Mouse (Mus musculus): ENCODE measurements at regions not wholly inside any gene's neighbourhood (a gene's known extent, or its start where the extent isn't known, plus 50 kb on each side); places are given as distances from the start of the nearest gene placed in this dataset.
A peak's percentile ranks its signal among the peaks of the same experiment; 100 is the strongest.

- 68% methylated on average over 3 of the region's 3 CpGs for WGBS
- Histone ChIP-seq H3K9me3 (replicated peaks) (no peaks in the 10 kb centered on the region), H3K27me3 (peaks cover 19% of the 10 kb centered on the region), H3K4me2 (replicated peaks) (no peak overlapping the region), H3K9ac (no peak overlapping the region), H3K36me3 (no peaks in the 10 kb centered on the region), H3K27ac (no peak overlapping the region), H3K4me3 (no peak overlapping the region), H3K4me1 (peaks cover 28% of the 10 kb centered on the region)
- no peak for ATAC-seq (ENCODE audit: low FRiP score)
These were observed 68.9 kb downstream of the Tex29 start for GRCm38 (mm10) chr8:11909146-11909545.

- peaks cover 43% of the 10 kb centered on the region for H3K4me1 ChIP-seq
- H3K36me3 ChIP-seq = no peaks in the 10 kb centered on the region
- peaks cover 17% of the 10 kb centered on the region for H3K27me3 ChIP-seq
- 0 out of 2 replicates have a peak, but pooled peaks have one; percentile 24 for ATAC-seq (ENCODE audit: low FRiP score)
- no peak overlapping the region for H3K27ac ChIP-seq
- H3K9ac ChIP-seq = no peak overlapping the region
- WGBS = 53% methylated on average over 18 of the region's 18 CpGs
- H3K9me3 ChIP-seq (replicated peaks) = no peaks in the 10 kb centered on the region
- H3K4me2 ChIP-seq (replicated peaks) = peak overlapping the region; percentile 25
- no peak overlapping the region for H3K4me3 ChIP-seq
These were observed 71.6 kb downstream of the Tex29 start for GRCm38 (mm10) chr8:11911639-11912450.

GRCm38 (mm10) chr8:11912451-11913128 lies 72.3 kb downstream of the Tex29 start:
- Histone ChIP-seq H3K27me3 (peaks cover 11% of the 10 kb centered on the region), H3K4me3 (no peak overlapping the region), H3K4me2 (replicated peaks) (peak overlapping the region; percentile 25), H3K9me3 (replicated peaks) (no peaks in the 10 kb centered on the region), H3K27ac (peak overlapping the region; percentile 12; the same call in 1 of the 2 replicates), H3K4me1 (peaks cover 43% of the 10 kb centered on the region), H3K9ac (no peak overlapping the region), H3K36me3 (no peaks in the 10 kb centered on the region)
- peak; percentile 3; the same call in 1 of the 2 replicates for ATAC-seq (ENCODE audit: low FRiP score)
- 39% methylated on average over 17 of the region's 17 CpGs for WGBS

GRCm38 (mm10) chr8:11913129-11913900 lies 73.0 kb downstream of the Tex29 start:
- Histone ChIP-seq H3K9me3 (replicated peaks) (no peaks in the 10 kb centered on the region), H3K4me1 (peaks cover 43% of the 10 kb centered on the region), H3K36me3 (no peaks in the 10 kb centered on the region), H3K9ac (no peak overlapping the region), H3K27me3 (peaks cover 11% of the 10 kb centered on the region), H3K4me3 (no peak overlapping the region), H3K4me2 (replicated peaks) (peak overlapping the region; percentile 25), H3K27ac (peak overlapping the region; percentile 12; the same call in 1 of the 2 replicates)
- ATAC-seq (ENCODE audit: low FRiP score) = peak; percentile 27; the same call in 1 of the 2 replicates
- 49% methylated on average over 12 of the region's 12 CpGs for WGBS

DNA sequence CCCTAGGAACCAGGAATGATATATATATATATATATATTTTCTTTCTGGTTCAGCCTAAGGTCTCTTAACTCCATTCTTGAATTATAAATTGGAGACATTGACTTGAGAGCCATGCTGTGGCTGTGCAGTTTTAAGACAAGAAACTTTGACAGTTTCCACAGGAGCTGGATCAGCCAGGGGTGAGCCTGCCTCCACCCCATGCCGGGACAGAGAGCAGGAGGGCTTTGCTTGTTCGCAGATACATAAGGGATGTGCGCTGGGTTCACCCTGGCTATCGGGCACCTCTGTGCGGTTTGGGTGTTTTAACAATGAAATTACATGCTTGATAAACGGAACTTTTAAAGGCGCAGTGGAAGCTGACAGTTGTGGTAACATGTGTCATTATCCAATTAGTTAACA lies 73.9 kb downstream of the Tex29 start:
- H3K4me1 ChIP-seq = peaks cover 41% of the 10 kb centered on the region
- no peak overlapping the region for H3K9ac ChIP-seq
- no peaks in the 10 kb centered on the region for H3K36me3 ChIP-seq
- peak overlapping the region; percentile 40; the same call in 1 of the 2 replicates for H3K4me2 ChIP-seq (replicated peaks)
- H3K4me3 ChIP-seq = no peak overlapping the region
- no peaks in the 10 kb centered on the region for H3K9me3 ChIP-seq (replicated peaks)
- no peak for ATAC-seq (ENCODE audit: low FRiP score)
- 34% methylated on average over 7 of the region's 7 CpGs for WGBS
- no peak overlapping the region for H3K27ac ChIP-seq
- peaks cover 11% of the 10 kb centered on the region for H3K27me3 ChIP-seq

GRCm38 (mm10) chr8:11914681-11915474 lies 74.6 kb downstream of the Tex29 start:
- H3K27me3 ChIP-seq = peaks cover 11% of the 10 kb centered on the region
- WGBS = 35% methylated on average over 19 of the region's 19 CpGs
- no peak; the same call in 1 of the 2 replicates for ATAC-seq (ENCODE audit: low FRiP score)
- peak overlapping the region; percentile 40 for H3K4me2 ChIP-seq (replicated peaks)
- peaks cover 41% of the 10 kb centered on the region for H3K4me1 ChIP-seq
- no peak overlapping the region for H3K4me3 ChIP-seq
- H3K27ac ChIP-seq = peak overlapping the region; percentile 30; the same call in 1 of the 2 replicates
- no peaks in the 10 kb centered on the region for H3K36me3 ChIP-seq
- H3K9ac ChIP-seq = peak overlapping the region; percentile 38; the same call in 1 of the 2 replicates
- no peaks in the 10 kb centered on the region for H3K9me3 ChIP-seq (replicated peaks)

DNA sequence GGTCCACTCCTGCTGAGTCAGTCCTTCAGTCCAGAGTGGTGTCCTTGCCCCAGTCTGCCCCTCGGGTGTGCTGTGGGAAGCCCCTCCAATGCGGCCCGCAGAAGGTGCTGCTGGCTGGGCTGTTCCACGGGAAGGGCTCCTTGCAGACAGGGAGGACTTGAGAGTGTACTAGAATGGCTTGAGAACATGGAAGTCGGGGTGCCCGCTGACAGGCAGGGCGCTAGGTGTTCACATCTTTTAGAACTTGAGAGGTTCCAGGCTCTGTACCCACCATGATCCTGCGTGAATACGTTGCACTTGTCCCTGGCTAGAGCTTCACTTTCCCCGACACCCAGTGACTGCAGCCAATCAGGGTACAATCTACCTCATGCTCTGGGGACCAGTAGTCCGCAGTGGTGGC lies 75.4 kb downstream of the Tex29 start:
- no peak for ATAC-seq (ENCODE audit: low FRiP score)
- Histone ChIP-seq H3K27me3 (peaks cover 11% of the 10 kb centered on the region), H3K27ac (no peak overlapping the region), H3K4me3 (no peak overlapping the region), H3K36me3 (no peaks in the 10 kb centered on the region), H3K4me1 (peaks cover 41% of the 10 kb centered on the region), H3K9ac (no peak overlapping the region), H3K4me2 (replicated peaks) (no peak overlapping the region), H3K9me3 (replicated peaks) (no peaks in the 10 kb centered on the region)
- WGBS = 90% methylated on average over 11 of the region's 11 CpGs

GRCm38 (mm10) chr8:11919876-11920275 lies 79.6 kb downstream of the Tex29 start:
- Histone ChIP-seq H3K9ac (no peak overlapping the region), H3K27me3 (peaks cover 5% of the 10 kb centered on the region; the same call in 1 of the 2 replicates), H3K36me3 (no peaks in the 10 kb centered on the region), H3K27ac (no peak overlapping the region), H3K9me3 (replicated peaks) (no peaks in the 10 kb centered on the region), H3K4me1 (peaks cover 8% of the 10 kb centered on the region), H3K4me2 (replicated peaks) (no peak overlapping the region), H3K4me3 (no peak overlapping the region)
- WGBS = 93% methylated on average over 2 of the region's 2 CpGs
- ATAC-seq (ENCODE audit: low FRiP score) = no peak

DNA sequence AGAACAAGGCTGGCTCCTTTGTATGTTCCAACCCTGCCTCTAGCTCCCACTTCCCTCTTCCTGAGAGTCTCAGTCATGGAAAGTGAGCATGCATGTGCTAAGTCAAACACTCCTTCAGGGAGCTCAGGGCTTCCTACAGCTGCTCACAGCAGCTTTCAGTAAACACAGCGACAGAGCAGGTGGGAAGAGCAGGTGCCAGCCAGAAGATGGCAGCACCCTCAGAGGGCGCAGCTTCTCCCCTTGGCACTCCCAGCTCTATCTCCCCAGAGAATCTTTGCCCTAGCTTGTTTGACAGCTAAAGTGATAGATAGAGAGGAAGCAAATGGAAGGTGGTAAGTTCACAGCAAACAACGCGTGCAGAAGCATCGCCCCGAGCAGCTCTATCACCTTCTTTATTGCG lies 82.8 kb downstream of the Tex29 start:
- Histone ChIP-seq H3K4me2 (replicated peaks) (no peak overlapping the region), H3K9me3 (replicated peaks) (no peaks in the 10 kb centered on the region), H3K4me3 (no peak overlapping the region), H3K36me3 (no peaks in the 10 kb centered on the region), H3K9ac (no peak overlapping the region), H3K27me3 (no peaks in the 10 kb centered on the region; the same call in 1 of the 2 replicates), H3K27ac (no peak overlapping the region), H3K4me1 (no peaks in the 10 kb centered on the region)
- ATAC-seq (ENCODE audit: low FRiP score) = no peak
- WGBS = 80% methylated on average over 7 of the region's 7 CpGs

- Histone ChIP-seq H3K4me1 (no peaks in the 10 kb centered on the region), H3K4me2 (replicated peaks) (no peak overlapping the region), H3K4me3 (no peak overlapping the region), H3K9ac (no peak overlapping the region), H3K27ac (no peak overlapping the region), H3K27me3 (no peaks in the 10 kb centered on the region; the same call in 1 of the 2 replicates), H3K36me3 (no peaks in the 10 kb centered on the region), H3K9me3 (replicated peaks) (no peaks in the 10 kb centered on the region)
- no peak for ATAC-seq (ENCODE audit: low FRiP score)
- 58% methylated on average over 11 of the region's 11 CpGs for WGBS
These were observed 83.9 kb downstream of the Tex29 start for GRCm38 (mm10) chr8:11924165-11924564.

- Histone ChIP-seq H3K9me3 (replicated peaks) (no peaks in the 10 kb centered on the region), H3K27ac (no peak overlapping the region), H3K36me3 (no peaks in the 10 kb centered on the region), H3K4me2 (replicated peaks) (no peak overlapping the region), H3K27me3 (peaks cover 2% of the 10 kb centered on the region; the same call in 1 of the 2 replicates), H3K9ac (no peak overlapping the region), H3K4me3 (no peak overlapping the region), H3K4me1 (no peaks in the 10 kb centered on the region)
- peak; percentile 91 for ATAC-seq (ENCODE audit: low FRiP score)
- 24% methylated on average over 6 of the region's 6 CpGs for WGBS
These were observed 102.6 kb downstream of the Tex29 start for GRCm38 (mm10) chr8:11942892-11943332.
